Mouse (Mus musculus): ENCODE measurements around the gene Dpp9.

DNA sequence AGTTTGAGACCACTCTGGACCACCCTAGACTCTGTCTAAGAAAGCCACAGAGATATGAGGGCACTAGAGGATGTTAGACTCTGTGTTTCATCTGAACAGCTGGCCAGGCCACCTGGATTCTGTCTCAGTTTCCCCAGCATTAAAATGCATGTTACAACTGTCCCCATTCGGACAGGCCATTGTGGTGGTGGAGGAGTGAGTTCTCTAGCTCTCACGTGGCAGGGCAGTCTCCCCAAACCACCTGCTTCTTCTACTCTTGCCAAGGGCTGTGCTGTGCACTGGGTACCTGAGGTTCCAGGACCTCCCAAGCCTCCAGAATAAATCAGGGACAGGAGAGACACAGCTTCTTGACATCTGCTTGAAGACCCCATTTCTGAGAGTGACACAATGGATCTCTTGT, 68.8 kb downstream of the Dpp9 start:
- no peak for TF ChIP-seq CTCF (IDR thresholded peaks at IDR 0.05; ENCODE audit: borderline replicate concordance, insufficient read depth, low read length)
- TF ChIP-seq POLR2A (IDR thresholded peaks at IDR 0.05; ENCODE audit: low read depth, low read length) = no peak

Data from embryonic fibroblast, embryonic 13.5 days (primary cell).